Mouse (Mus musculus) heart, embryonic 10.5 days (tissue): Measurements from ENCODE around the gene Pccb. TPM values are rescaled to one million over a fixed set of nuclear protein-coding genes. Genes with fewer than 3 reads are reported as not detected.

Experiments
- DNase-seq: peaks from one replicate; pipeline ENCODE4 v3.0.0-alpha.2; 2017; ENCODE audit warnings: low spot score
- H3K27ac ChIP-seq: fragments of 300-500 bp; sonication (generic); 2 replicates; pipeline ENCODE4 v1.5.1; 2016; ENCODE audit warnings: mild to moderate bottlenecking
- H3K27me3 ChIP-seq: fragments of 300-500 bp; sonication (generic); 2 replicates; pipeline ENCODE4 v1.6.1; 2016; ENCODE audit warnings: mild to moderate bottlenecking; ENCODE audit not compliant: poor library complexity, insufficient read depth, severe bottlenecking
- H3K36me3 ChIP-seq: fragments of 300-500 bp; sonication (generic); 2 replicates; pipeline ENCODE4 v1.6.1; 2016; ENCODE audit warnings: mild to moderate bottlenecking, moderate library complexity
- H3K4me1 ChIP-seq: fragments of 300-500 bp; sonication (generic); 2 replicates; pipeline ENCODE4 v1.6.1; 2016; ENCODE audit warnings: mild to moderate bottlenecking
- H3K4me3 ChIP-seq: fragments of 300-500 bp; sonication (generic); 2 replicates; pipeline ENCODE4 v1.5.1; 2016; ENCODE audit warnings: mild to moderate bottlenecking, moderate library complexity
- H3K9me3 ChIP-seq: fragments of 300-500 bp; sonication (generic); 2 replicates; pipeline ENCODE4 v1.6.1; 2016; ENCODE audit warnings: mild to moderate bottlenecking, moderate library complexity
- WGBS: fragments of 180-500 bp; shearing (Covaris S2); methylation state at CpG from one replicate; pipeline ENCODE4 v1.1.7; 2016; 5-methylcytosine and 5-hydroxymethylcytosine counted together
- polyA plus RNA-seq: library from polyadenylated mRNA; unstranded; fragments of >200 nt; fragmentation: Nextera tagmentation; extraction: Ambion mirVana; gene quantifications from 2 replicates; pipeline ENCODE4 v1.2.1, GENCODE M21; 2016

The Pccb gene
- polyA plus RNA-seq, 1 experiment from 2014 or later, result 15.7 TPM

- Histone ChIP-seq H3K27me3 (no peaks in the 10 kb centered on the region), H3K4me3 (no peak overlapping the region), H3K4me1 (no peaks in the 10 kb centered on the region), H3K27ac (no peak overlapping the region), H3K36me3 (peaks cover 41% of the 10 kb centered on the region), H3K9me3 (no peaks in the 10 kb centered on the region)
- DNase-seq, result no peak
- WGBS, result 76% methylated on average over 2 of the region's 2 CpGs
Observed at GRCm38 (mm10) chr9:100997138-100997537, 37.6 kb downstream of the Pccb start.

- H3K27ac ChIP-seq, result no peak overlapping the region
- H3K9me3 ChIP-seq, result no peaks in the 10 kb centered on the region
- WGBS, result 87% methylated on average over 4 of the region's 4 CpGs
- no peaks in the 10 kb centered on the region for H3K27me3 ChIP-seq
- DNase-seq, result peak; percentile 65
- peaks cover 41% of the 10 kb centered on the region for H3K36me3 ChIP-seq
- H3K4me1 ChIP-seq, result no peaks in the 10 kb centered on the region
- no peak overlapping the region for H3K4me3 ChIP-seq
Observed at GRCm38 (mm10) chr9:100993937-100994336, 40.8 kb downstream of the Pccb start.

- Histone ChIP-seq H3K36me3 (peaks cover 33% of the 10 kb centered on the region), H3K27ac (no peak overlapping the region), H3K4me1 (no peaks in the 10 kb centered on the region), H3K9me3 (no peaks in the 10 kb centered on the region), H3K27me3 (no peaks in the 10 kb centered on the region), H3K4me3 (no peak overlapping the region)
- DNase-seq, result peak; percentile 30
- 83% methylated on average over 2 of the region's 2 CpGs for WGBS
Observed at GRCm38 (mm10) chr9:100992191-100992590, 42.5 kb downstream of the Pccb start.

- WGBS, result 95% methylated on average over 2 of the region's 2 CpGs
- Histone ChIP-seq H3K36me3 (peaks cover 34% of the 10 kb centered on the region), H3K4me1 (no peaks in the 10 kb centered on the region), H3K9me3 (no peaks in the 10 kb centered on the region), H3K27ac (no peak overlapping the region), H3K4me3 (no peak overlapping the region), H3K27me3 (no peaks in the 10 kb centered on the region)
- peak; percentile 9 for DNase-seq
Observed at GRCm38 (mm10) chr9:100991321-100991720, 43.4 kb downstream of the Pccb start.

- Histone ChIP-seq H3K4me3 (no peak overlapping the region), H3K9me3 (no peaks in the 10 kb centered on the region), H3K36me3 (peaks cover 38% of the 10 kb centered on the region), H3K27ac (no peak overlapping the region), H3K27me3 (no peaks in the 10 kb centered on the region), H3K4me1 (no peaks in the 10 kb centered on the region)
- WGBS, result 88% methylated on average over 5 of the region's 5 CpGs
- no peak for DNase-seq
Observed at GRCm38 (mm10) chr9:100990609-100991008, 44.1 kb downstream of the Pccb start.

GRCm38 (mm10) chr9:100987850-100988249, 46.8 kb downstream of the Pccb start:
- DNase-seq, result peak; percentile 3
- H3K4me1 ChIP-seq, result no peaks in the 10 kb centered on the region
- peaks cover 41% of the 10 kb centered on the region for H3K36me3 ChIP-seq
- no peak overlapping the region for H3K27ac ChIP-seq
- WGBS, result 92% methylated on average over 3 of the region's 3 CpGs
- no peaks in the 10 kb centered on the region for H3K27me3 ChIP-seq
- no peaks in the 10 kb centered on the region for H3K9me3 ChIP-seq
- H3K4me3 ChIP-seq, result no peak overlapping the region

GRCm38 (mm10) chr9:100987006-100987405, 47.7 kb downstream of the Pccb start:
- no peaks in the 10 kb centered on the region for H3K9me3 ChIP-seq
- DNase-seq, result peak; percentile 53
- no peaks in the 10 kb centered on the region for H3K4me1 ChIP-seq
- H3K36me3 ChIP-seq, result peaks cover 46% of the 10 kb centered on the region
- H3K4me3 ChIP-seq, result no peak overlapping the region
- H3K27me3 ChIP-seq, result no peaks in the 10 kb centered on the region
- no peak overlapping the region for H3K27ac ChIP-seq
- 90% methylated on average over 5 of the region's 5 CpGs for WGBS

- Histone ChIP-seq H3K27ac (no peak overlapping the region), H3K36me3 (peaks cover 41% of the 10 kb centered on the region), H3K4me1 (0 out of 2 replicates have a peak, but pooled peaks cover 6% of the 10 kb centered on the region), H3K4me3 (no peak overlapping the region), H3K9me3 (no peaks in the 10 kb centered on the region), H3K27me3 (no peaks in the 10 kb centered on the region)
- peak; percentile 71 for DNase-seq
- WGBS, result 93% methylated on average over 25 of the region's 25 CpGs
Observed at GRCm38 (mm10) chr9:100984381-100985310, 50.1 kb downstream of the Pccb start.

GRCm38 (mm10) chr9:100982786-100983185, 51.9 kb downstream of the Pccb start:
- Histone ChIP-seq H3K4me3 (no peak overlapping the region), H3K27me3 (no peaks in the 10 kb centered on the region), H3K9me3 (no peaks in the 10 kb centered on the region), H3K4me1 (0 out of 2 replicates have a peak, but pooled peaks cover 6% of the 10 kb centered on the region), H3K36me3 (peaks cover 30% of the 10 kb centered on the region), H3K27ac (peak overlapping the region; percentile 5; the same call in 1 of the 2 replicates)
- WGBS, result 83% methylated on average over 7 of the region's 7 CpGs
- DNase-seq, result peak; percentile 71

- H3K4me3 ChIP-seq, result no peak overlapping the region
- H3K27ac ChIP-seq, result no peak overlapping the region
- peak; percentile 41 for DNase-seq
- no peaks in the 10 kb centered on the region for H3K9me3 ChIP-seq
- H3K36me3 ChIP-seq, result peaks cover 20% of the 10 kb centered on the region
- 68% methylated on average over 5 of the region's 5 CpGs for WGBS
- H3K4me1 ChIP-seq, result 0 out of 2 replicates have a peak, but pooled peaks cover 6% of the 10 kb centered on the region
- no peaks in the 10 kb centered on the region for H3K27me3 ChIP-seq
Observed at GRCm38 (mm10) chr9:100979260-100979659, 55.4 kb downstream of the Pccb start.

- no peak overlapping the region for H3K4me3 ChIP-seq
- H3K36me3 ChIP-seq, result peaks cover 17% of the 10 kb centered on the region
- DNase-seq, result peak; percentile 61
- no peaks in the 10 kb centered on the region for H3K9me3 ChIP-seq
- no peaks in the 10 kb centered on the region for H3K27me3 ChIP-seq
- no peak overlapping the region for H3K27ac ChIP-seq
- WGBS, result 87% methylated on average over 5 of the region's 5 CpGs
- 0 out of 2 replicates have a peak, but pooled peaks cover 6% of the 10 kb centered on the region for H3K4me1 ChIP-seq
Observed at GRCm38 (mm10) chr9:100978666-100979065, 56.0 kb downstream of the Pccb start.

- Histone ChIP-seq H3K4me1 (no peaks in the 10 kb centered on the region), H3K36me3 (no peaks in the 10 kb centered on the region), H3K9me3 (no peaks in the 10 kb centered on the region), H3K27ac (no peak overlapping the region), H3K27me3 (no peaks in the 10 kb centered on the region), H3K4me3 (no peak overlapping the region)
- 82% methylated on average over 2 of the region's 2 CpGs for WGBS
- DNase-seq, result no peak
Observed at GRCm38 (mm10) chr9:100969461-100969860, 65.2 kb downstream of the Pccb start.

- Histone ChIP-seq H3K27ac (no peak overlapping the region), H3K4me1 (no peaks in the 10 kb centered on the region), H3K27me3 (no peaks in the 10 kb centered on the region), H3K4me3 (no peak overlapping the region), H3K9me3 (no peaks in the 10 kb centered on the region), H3K36me3 (peaks cover 12% of the 10 kb centered on the region; the same call in 1 of the 2 replicates)
- DNase-seq, result no peak
- WGBS, result 79% methylated on average over 4 of the region's 4 CpGs
Observed at GRCm38 (mm10) chr9:100964106-100964505, 70.6 kb downstream of the Pccb start.
